Mouse (Mus musculus) layer of hippocampus, adult 9-11 months (tissue): ENCODE results near the gene Zfp775.

Experiments
- DNase-seq: peaks from one replicate; pipeline ENCODE4 v3.0.0; 2022

Gene Zfp775

DNA sequence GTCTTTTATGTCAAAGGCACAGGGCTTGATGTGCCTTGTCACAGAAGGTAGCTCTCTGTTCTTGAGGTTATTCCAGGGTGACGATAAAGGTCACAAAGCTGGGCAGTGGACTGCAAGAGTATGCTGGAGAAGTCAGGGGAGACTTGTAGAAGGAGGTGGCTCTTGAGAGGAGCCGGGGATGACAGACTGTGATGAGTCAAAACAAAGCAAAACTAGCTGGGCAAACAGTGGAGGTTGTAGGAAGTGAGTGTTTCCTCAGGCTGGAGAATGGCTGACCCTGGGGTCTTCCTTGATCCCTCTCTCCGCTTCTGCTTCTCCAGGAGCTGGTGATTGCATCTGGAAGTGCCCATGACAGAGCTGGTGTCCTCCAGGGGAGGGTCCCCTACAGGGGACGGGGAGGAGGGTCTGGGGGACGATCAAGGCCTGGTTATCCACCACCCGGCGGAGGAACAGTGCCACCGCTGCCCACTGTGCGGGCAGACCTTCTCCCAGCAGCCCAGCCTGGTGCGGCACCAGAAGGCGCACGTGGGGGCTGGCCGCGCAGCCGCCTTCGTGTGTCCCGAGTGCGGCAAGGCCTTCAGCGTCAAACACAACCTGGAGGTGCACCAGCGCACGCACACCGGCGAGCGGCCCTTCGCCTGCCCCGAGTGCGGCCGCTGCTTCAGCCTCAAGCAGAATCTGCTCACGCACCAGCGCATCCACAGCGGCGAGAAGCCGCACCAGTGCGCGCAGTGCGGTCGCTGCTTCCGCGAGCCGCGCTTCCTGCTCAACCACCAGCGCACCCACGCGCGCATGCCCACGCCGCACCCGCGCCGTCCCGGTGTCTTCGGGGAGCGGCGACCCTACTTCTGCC, 27.2 kb downstream of the Zfp775 start:
- peak; percentile 60 for DNase-seq

DNA sequence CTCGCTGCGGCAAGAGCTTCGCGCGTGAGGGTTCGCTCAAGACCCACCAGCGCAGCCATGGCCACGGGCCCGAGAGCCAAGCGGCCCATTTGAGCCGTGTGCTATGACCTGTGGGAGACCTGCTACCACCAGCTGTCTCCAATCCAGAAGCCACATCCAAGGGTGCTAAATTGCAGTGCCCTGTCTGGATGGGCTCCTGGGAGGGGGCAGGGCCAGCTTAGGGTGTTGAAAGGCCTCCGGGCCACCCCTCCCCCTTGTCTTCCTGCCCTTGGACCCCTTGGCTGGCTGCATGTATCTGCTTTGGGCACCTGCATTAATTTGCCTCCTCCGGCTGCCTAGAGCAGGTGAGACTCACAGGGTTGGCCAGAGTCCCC, 27.8 kb downstream of the Zfp775 start:
- no peak for DNase-seq

DNA sequence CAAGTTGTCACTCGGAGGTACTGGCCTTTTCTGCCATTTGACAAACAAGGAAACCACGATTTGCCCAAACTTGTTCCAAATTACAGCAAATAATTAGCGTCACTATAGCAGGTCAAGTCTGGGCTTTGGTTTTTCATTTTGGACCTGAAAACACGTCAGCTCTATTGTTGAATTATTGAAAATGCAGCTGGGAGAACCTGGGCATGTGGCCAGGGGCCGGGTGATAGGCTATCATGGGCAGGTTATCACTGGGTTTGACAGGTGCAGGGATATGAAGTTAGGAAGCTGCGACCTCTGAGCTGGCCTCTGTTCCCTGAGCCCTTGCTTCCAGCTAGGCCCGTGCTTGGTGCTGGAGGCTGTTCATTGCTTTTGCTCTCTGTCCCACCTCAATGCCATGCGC, 29.0 kb downstream of the Zfp775 start:
- DNase-seq = no peak

DNA sequence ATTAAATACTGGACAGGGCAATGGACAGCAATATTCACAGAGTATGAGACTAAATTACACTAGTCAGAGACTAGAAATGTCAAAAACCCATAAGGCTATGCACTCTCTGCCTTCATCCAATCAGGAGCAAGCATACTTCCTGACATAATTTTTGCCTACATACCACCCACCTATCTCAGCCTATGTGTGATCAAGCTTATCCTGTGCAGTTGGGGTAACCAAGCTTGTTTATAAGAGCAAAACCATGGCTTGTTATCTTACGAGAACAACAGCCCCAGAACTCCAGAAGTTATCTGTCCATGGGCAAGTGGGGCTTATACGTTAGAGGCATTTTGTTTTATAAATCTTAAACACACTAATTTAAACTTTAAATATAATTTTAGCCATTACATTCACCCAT, 33.2 kb downstream of the Zfp775 start:
- DNase-seq = no peak

DNA sequence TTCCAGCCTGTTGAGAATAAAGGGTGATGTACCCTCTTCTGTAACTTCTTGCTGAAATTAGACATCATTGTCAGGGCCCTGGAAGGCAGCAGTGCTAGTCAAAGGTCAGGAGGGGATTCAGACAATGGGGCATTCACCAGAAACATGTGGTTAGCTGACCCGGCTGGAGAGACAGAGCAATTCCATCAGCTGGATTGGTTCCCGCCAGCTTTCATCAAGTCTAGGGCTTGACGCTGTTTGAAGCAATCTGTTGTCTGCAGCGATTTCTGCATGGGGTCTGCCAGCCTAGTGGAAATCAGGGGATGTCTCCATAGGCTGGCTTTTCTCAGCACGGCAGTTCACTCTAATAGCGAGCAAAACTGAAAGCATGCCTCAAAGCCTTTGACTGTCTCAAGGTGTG, 34.7 kb downstream of the Zfp775 start:
- no peak for DNase-seq

DNA sequence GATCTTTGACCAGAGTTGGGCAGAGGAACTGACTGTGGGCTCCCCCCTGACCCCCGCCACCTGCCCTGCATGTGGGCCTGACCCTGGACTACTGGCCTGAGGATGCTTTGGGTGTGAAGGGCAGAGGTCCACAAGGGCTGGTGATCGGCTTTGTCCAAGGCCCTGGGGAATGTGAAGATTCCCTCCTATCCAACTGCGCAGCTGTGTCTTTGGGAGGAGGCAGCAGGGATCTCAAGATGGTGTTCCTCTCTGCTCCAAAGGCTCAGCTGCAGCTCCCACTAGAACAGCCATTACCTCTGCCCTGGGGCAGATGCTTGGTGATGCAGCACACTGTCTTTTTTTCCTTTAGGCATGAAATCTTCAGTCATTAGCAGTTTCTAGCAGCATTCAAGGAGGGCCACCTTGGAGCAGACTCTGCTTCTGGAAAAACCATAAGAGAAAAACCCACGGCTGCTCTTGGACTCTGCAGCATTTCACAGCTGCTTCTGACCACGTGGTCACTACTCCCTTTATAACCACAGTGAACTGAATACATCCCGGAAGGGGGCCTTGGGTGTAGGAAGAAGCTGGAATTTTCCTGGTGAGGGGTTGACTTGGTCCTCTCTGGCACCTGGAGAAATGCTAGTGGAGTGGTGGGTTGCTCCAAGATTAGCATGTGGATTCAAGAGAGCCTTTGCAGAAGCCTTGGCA, 36.1 kb downstream of the Zfp775 start:
- no peak for DNase-seq

DNA sequence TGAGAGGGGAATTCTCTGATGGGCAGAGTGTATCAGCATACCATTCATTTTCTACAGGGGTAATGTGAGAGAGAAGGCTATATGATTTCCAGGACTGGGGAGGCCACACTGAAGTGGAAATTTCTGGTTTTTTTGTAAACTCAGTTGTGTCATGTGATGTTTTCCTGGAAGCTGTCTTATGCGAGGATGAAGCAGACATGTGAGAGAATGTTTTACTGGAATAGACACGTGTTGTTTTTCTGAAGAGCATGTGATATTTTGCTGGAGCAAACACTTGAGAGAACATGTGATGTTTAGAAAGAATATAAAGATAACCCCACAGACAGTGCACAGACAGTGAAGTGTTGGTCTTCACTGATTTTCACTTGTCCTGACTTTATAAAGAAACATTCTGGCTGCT, 36.7 kb downstream of the Zfp775 start:
- DNase-seq = no peak

DNA sequence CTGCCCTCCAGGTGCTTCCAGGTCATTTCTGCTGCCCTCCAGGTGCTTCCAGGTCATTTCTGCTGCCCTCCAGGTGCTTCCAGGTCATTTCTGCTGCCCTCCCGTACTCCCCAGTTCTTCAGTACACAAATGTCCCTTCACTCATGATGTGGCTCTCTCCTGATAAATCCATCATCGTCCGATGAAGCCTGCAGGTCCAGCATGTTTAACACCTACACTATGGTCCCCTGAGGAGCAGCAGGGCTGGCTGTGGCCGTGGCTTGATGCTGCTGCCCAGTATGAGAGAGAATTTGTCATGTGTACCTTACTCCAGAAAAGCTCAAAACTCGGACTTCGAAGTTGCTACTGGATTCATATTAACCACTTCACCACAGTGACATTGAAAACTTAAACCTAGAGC, 39.5 kb downstream of the Zfp775 start:
- DNase-seq = no peak

DNA sequence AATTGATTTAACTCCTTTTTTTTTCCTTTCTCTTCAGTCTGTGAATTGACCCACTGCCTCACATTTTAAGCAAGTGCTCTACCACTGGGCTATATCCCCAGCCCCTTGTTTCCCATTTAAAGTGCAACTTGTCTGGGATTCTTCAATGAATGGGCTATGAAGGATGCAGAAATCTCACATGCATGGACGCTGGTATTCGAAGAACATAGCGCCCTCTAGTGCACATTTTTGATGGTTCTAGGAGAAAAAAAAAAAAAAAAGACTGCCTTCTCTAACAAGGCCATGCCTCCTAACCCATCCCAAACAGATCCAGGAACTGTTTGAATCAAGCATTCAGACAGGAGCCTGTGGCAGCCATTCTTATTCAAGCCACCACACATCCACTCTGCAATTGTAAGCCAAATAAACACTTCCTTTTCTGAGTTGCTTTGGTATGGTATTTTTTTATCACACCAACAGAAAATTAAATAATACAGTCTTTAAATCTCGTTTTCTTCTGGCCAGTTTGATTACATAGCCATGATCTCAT, 41.0 kb downstream of the Zfp775 start:
- DNase-seq = no peak

DNA sequence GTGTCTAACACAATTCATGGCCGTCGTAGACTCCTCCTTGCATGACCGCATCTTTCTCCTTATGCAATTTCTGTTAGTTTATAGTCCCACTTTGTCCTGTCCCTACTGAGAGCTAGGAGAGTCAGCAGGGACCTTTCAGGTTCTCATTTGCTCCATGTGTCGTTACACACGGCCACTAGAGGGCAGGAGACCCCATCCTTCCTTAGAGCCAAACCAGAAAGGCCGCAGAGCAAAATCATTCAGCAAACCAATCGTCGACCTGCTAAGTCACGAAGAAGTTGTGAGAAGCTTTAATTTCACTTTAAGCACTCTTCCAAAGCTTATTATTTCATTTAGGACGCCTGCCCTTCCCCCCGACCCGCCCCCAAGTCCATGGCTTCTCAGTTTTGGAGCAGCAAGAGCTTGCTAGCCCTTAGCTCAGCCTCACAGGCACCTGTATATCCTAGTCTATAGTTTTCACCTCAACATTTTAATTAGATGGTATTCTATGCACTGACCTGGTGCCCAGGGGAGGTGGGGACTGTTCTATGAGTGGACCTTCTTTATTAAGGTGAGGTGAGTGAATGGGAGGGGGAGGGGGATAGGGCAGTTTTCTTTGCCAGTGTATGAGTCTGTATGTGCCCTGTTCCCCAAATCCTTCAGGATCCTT, 43.9 kb downstream of the Zfp775 start:
- DNase-seq = peak; percentile 58

DNA sequence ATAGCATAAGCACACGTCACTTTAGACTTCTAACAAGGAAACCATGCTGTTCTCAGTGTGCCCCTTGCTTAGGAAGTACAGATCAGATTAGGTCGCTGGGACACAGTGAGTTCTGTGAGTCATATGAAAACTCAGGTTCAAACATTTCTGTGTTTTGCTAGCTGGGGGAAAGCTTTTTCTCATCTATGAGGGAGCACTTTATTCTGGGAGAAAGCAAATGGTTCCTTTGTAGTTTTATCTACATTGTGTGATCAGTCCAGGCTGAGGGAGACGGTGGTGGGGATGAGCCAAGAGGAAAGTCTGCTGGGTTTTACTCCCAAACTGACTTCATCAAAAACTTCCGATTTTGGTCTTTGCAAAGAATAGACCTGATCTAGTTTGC, 44.4 kb downstream of the Zfp775 start:
- DNase-seq = no peak

DNA sequence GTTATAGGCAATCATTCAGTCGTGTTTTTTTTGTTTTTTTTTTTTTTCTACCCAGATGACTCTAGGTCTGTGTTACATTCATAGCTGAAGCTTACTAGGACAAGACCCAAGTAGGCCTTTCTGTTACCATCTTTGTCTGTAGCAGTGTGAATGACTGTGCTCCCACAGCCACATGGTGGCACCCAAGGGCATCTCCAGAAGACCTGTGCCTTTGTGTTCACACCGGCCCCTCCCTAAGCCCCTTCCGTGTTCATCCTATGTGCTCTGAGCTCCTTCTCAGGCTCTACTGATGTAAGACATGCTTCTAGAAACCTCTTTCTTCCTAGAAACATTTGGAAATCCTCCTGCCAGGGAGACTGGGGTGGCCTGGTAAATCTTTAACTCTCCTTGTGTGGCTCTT, 45.1 kb downstream of the Zfp775 start, which contains the start of gene Gimap8:
Gimap8 (plus strand) TSS at position 240 of the 400 bp plus-strand sequence.
- DNase-seq = no peak

DNA sequence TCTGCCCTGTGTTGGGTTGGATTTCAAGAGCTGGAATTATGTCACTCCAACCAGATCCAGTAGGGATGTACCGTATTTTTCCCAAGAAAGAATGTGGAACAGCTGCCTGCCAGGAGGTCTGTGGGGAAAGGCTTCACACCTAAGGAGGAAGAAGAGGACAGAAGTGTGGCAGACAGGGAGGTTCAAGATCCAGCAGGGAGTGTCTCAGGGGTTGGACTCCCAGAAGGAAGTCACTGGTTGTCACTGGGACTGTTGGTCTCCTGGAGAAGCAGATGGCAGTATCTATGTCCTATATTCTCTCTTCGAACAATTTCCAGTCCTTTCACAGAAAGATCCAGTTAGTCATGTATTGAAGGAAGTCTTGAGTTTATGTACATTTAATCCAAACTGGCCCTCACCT, 45.7 kb downstream of the Zfp775 start:
- DNase-seq = no peak

DNA sequence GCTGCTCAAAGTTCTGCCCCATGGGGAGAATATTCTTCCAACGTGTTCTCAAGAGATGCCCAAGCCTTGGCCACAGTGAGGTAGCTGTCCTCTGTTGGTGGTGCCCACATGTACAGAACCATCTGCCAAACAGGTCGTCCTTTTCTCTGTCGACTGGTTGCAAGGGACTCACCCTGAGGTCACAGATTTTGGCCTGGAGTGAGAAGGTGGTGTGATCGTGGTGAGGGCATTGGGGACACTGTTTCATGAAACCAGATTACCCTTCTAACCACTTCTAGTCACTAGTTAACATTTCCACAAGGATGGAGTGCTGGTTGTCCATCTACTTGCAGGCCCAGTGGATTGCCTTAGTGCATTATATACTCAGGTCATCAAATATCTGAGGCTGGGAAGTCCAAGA, 46.9 kb downstream of the Zfp775 start:
- DNase-seq = no peak

DNA sequence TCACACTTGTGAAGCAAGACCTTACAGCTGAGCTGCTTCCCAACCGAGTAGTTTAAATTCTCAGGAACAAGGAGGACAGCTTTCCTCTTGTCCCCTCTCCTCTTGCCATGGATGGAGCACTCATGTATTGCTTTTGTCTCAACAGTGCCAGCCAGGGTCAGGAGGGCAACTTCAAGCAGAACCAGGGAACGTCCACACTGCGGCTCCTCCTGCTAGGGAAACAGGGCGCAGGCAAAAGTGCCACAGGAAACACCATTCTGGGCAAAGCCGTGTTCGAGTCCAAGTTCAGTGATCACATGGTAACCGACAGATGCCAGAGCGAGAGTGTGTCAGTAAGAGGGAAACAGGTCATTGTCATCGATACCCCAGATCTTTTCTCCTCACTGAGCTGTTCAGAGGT, 48.2 kb downstream of the Zfp775 start:
- DNase-seq = no peak

DNA sequence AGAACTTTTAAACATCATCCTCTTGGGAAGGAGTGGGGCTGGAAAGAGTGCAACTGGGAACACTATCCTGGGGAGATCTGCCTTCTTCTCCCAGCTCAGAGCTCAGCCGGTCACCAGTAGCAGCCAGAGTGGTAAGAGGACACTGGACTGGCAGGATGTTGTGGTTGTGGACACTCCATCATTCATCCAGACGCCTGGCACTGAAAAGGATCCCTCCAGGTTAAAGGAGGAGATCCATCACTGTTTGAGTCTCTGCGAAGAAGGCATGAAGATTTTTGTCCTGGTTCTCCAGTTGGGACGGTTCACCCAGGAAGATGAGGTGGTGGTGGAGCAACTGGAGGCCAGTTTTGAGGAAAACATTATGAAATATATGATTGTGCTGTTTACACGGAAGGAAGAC, 56.9 kb downstream of the Zfp775 start:
- no peak for DNase-seq

DNA sequence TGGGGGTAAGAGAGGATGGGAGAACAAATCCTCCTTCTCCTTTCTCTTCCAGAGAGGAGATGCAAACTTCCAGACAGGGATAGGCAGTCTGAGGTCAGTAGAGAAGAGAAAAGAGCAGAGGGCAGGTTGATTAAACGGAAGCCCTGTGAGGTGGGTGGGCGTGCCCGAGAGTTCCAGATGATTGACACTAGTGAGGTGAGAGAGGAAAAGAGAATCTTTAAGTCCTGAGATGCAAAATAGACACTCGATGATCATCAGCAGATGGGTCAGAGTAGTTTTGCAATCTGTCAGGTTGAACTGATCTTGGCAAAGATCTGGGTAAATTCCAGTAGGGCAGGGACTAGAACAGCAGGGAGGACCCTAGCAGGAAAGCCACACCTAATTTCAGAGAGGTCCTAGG, 62.9 kb downstream of the Zfp775 start:
- no peak for DNase-seq

DNA sequence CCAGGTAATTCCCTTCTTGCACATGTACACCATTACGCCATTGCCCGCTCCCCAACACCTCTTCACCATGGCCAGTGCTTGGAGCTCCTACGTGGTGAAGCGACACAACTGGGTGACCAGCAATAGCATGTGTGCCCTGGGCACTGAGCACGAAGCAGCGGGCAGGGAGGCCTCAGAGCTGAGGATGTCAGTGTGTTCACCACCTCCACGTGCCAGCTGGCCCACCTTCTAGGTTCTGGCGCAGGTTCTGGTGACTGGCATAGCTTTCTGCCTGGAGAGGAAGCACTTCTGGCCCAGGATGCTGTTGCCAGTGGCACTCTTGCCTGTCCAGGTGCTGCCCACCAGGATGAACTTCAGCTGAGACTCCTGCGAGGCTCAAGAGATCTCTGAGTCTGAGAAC, 63.6 kb downstream of the Zfp775 start:
- DNase-seq = no peak

DNA sequence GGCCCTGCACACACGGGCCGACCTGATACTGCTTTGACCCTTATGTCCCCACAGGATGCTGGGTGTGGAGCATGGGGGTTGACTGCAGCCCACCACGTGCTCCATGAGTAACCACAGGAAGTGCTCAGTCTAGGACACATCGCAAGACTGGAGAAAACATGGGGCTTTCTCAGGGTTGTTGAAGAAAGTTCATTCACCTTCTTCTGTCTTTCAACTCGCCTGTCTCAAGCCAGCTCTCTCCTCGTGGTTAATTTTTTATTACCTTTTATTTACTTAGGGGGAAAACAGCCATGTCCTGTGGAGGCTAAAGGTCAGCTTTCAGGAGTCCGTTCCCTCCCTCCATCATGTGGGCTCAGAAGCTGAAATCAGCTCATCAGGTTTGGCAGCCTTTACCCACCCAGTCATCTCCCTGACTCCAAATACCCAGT, 64.3 kb downstream of the Zfp775 start:
- DNase-seq = no peak

DNA sequence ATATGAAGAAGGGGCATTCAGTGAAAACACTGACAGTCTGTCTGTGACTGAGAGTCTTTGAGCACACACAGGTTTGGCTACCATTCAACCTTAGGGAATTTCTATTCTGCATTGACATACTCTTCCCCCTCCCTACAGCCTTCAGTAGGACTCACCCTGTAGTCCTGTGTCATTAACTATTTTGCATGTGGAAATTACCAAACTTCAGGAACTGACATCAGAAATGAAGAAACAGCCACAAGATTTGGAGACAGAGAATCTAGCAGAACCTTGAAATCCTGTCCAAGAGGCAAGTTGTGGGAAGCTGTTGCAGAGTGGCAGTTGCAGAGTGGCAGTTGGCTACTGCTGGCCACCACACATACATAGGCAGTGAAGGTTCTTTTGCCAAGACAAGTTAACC, 66.2 kb downstream of the Zfp775 start:
- DNase-seq = no peak

DNA sequence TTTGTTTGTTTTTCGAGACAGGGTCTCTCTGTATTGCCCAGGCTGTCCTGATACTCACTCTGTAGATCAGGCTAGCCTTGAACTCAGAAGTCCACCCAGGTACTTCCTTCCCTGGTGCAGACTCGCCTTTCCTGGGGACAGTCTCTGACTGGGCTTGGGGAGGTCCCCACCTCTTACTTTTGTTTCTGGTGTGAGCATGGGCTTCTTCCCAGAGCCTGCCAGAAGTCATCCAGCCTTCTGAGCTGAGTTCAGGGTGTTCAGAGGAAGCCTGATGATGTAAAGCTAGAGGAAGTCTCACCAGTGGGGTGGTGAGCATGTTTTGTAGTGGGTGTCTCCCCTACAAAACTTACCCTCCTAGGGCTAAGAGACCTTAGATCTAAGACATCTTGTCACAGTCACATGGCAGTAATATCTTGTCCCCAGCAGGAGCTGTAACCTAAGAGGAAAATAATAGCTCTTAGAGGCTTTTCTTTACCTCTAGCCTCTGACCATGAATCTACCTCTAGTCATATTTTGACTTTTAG, 67.6 kb downstream of the Zfp775 start:
- DNase-seq = no peak
